Mouse (Mus musculus): ENCODE measurements around the gene Mid2. TPM values are rescaled to one million over a fixed set of nuclear protein-coding genes. Genes with fewer than 3 reads are reported as not detected.

Gene Mid2
- polyA plus RNA-seq (2012; ENCODE audit: low replicate concordance): 0.04 TPM in 2 replicates

DNA sequence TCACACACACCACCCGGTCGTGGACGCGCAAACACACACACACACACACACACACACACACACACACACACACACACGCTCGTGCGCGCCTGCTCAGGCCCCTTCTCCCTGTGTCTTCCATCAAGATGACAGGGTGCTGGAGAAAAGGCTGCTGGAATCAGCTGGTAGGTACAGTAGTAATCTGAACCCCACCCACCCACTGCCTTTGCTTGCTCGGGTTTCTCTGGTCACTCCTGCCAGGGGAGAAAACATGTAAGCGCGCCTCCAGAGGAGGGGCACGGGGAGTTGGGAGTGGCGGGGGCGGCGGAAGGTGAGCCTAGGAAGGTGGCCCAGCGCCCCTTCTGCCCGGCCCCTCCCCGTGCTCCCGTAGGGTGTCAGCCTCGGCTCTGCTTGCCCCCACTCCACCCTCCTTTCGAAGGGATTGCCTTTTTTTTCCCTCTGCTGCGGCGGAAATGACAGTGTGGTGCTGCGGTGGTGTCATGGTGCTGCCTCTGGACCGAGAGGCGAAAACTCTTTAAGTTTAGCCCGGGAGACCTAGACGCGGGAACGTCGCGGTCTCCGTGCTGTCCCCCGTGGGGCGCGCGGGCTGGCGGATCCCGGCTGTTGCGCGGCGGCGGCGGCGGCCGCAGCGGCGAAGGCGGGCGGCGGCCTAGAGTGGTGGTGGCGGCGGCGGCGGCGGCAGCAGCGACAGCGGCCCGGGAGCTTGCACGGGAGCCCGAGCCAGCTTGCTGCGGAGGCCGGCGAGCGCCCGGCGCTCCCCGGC lies at the start of gene Mid2:
Gene Mid2 (plus strand): TSS at position 121 of the 763 bp plus-strand sequence.

DNA sequence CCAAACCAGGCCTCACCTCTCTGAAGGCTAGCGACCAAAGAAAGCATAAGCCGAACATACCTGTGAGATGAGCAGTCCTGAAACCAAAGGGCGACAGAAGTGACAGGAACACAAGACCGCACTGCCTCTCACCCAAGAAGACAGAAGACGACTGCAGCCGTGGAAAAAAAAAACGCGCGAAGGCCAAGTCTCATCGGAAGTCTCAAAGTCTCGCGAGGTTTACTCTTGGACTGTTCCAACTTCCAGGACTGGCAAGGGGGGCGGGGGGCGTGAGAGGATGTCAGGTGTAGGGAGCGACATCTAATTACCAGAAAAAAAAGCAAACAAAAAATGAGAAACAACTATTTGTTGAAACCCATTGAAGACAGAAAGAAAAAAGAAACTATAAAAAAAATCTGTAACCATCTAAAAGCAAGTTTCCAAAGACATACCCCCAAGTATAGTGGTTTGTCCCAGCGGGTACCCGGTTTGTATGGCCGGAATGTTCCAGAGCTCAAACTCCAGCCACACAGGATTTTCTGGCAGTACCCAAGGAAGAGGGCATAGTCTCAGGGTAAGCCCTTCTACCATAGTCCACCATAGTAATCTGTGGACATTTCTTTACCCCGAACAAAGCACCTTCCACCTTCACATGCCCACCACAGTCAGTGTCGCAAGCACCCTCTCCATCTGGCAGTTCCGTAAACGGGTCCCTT lies 149.1 kb downstream of the Mid2 start, which contains the start of gene Tex13b:
Gene Tex13b (minus strand): TSS at position 122 of the 695 bp plus-strand sequence.

Other genes with a start within 250 kb of the Mid2 start
- 1.6 and 1.7 TPM in 2 replicates for gene Prps1, start 208.0 kb upstream of the Mid2 start, polyA plus RNA-seq (2012; ENCODE audit: low replicate concordance)
- 63.7 and 109 TPM in 2 replicates for gene Tsc22d3, start 63.9 kb upstream of the Mid2 start, polyA plus RNA-seq (2012; ENCODE audit: low replicate concordance)
- not detected in 2 replicates for gene Tex13b, start 148.8 kb downstream of the Mid2 start, polyA plus RNA-seq (2012; ENCODE audit: low replicate concordance)
- gene Vsig1, start 243.0 kb downstream of the Mid2 start, polyA plus RNA-seq (2012; ENCODE audit: low replicate concordance): not detected in 2 replicates

Measured in hematopoietic multipotent progenitor cell, adult 10-12 weeks (in vitro differentiated cells).